Mouse (Mus musculus): Measurements from ENCODE around the gene Ehmt1.
A peak's percentile ranks its signal among the peaks of the same experiment; 100 is the strongest.
"Not testable (repeated sequence)": the region's sequence is repeated elsewhere in the genome, so short reads cannot be mapped to it uniquely, and the experiment has no call there.

Ehmt1 gene

GRCm38 (mm10) chr2:24918930-24919838, at the start of gene Ehmt1:
Ehmt1 (minus strand) TSS chr2:24919614.
- DNase-seq, result peak; percentile 94

GRCm38 (mm10) chr2:24962304-24963000, 43.0 kb upstream of the Ehmt1 start, which contains the start of gene Dph7:
Dph7 (plus strand) TSS chr2:24962400.
- peak; percentile 84 for DNase-seq

- no peak for DNase-seq
These were observed 41.5 kb upstream of the Ehmt1 start for GRCm38 (mm10) chr2:24960910-24961309.

GRCm38 (mm10) chr2:24952537-24953055, 33.2 kb upstream of the Ehmt1 start:
- no peak for DNase-seq

GRCm38 (mm10) chr2:24950189-24950535, 30.7 kb upstream of the Ehmt1 start:
- DNase-seq, result no peak

- peak; percentile 97 for DNase-seq
These were observed 30.2 kb upstream of the Ehmt1 start, which contains the start of gene Zmynd19 for GRCm38 (mm10) chr2:24949421-24950188. Zmynd19 (plus strand) TSS chr2:24949792.

GRCm38 (mm10) chr2:24944304-24944703, 24.9 kb upstream of the Ehmt1 start:
- not testable (repeated sequence) for DNase-seq

- no peak for DNase-seq
These were observed 22.7 kb upstream of the Ehmt1 start for GRCm38 (mm10) chr2:24942092-24942491.

GRCm38 (mm10) chr2:24935057-24935796, 15.8 kb upstream of the Ehmt1 start, which contains the start of gene Arrdc1:
Arrdc1 (minus strand) TSS chr2:24935252.
- DNase-seq, result peak; percentile 92

- peak; percentile 36 for DNase-seq
These were observed 15.1 kb upstream of the Ehmt1 start for GRCm38 (mm10) chr2:24934441-24934963.

DNA sequence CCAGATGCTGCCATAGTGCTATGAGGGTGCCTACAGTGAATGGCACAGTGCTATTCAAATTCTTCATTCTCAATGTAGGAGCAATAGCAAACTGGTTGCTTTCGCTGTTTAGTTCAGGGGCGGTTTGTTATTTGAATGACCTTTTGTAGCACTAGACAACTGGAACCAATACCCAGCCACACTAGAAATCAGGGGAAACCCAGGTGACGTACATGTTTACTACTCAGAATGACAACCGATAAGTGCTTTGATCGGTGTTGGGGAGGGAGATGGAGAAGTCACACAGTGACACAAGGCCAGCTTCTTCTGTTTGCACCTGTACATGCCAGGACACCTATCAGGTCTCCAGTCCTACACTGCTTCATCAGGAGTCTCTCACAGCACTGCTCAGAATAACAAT, 10.2 kb upstream of the Ehmt1 start:
- no peak for DNase-seq

- DNase-seq, result no peak
These were observed 9.7 kb upstream of the Ehmt1 start for GRCm38 (mm10) chr2:24929119-24929518.

GRCm38 (mm10) chr2:24927810-24928479, 8.5 kb upstream of the Ehmt1 start:
- no peak for DNase-seq

DNA sequence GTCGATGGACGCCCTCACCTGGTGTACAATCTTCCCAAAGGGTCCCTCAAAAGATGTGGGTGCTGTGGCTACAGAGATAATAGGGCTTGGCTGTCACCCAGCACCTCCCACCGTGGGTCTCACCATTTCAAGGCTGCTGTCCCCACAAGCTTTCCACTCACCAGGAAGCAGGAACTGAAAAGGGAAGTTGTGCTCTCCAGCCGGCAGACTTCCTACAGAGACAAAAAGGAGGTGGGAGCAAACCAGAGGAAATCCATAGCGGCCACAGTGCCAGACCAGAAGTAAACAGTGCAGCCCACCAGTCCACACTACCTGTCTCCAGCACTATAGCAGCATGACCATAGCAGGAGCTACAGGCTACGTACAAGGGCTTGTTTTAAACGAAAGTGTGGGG, 7.5 kb upstream of the Ehmt1 start:
- DNase-seq, result no peak

- no peak for DNase-seq
These were observed 7.0 kb upstream of the Ehmt1 start for GRCm38 (mm10) chr2:24926345-24926964.

GRCm38 (mm10) chr2:24925284-24925683, 5.9 kb upstream of the Ehmt1 start:
- no peak for DNase-seq

DNA sequence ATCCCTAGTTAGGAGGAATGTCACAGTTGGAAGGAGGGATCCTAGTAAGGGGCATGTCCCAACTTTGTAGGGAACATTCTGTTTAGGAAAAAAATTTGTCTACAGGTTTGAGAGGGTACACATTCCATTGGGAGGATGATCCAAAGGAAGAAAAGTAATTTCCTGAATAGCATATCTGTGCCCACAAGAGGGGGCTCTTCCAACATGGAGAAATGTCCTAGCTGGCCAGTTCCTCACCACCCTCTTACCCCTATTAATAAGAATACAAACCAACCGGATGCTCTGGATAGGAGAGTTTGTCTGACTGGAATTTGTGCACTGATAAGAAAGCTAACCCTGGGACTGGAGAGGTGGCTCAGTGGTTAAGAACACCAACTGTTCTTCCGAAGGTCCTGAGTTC, 4.1 kb upstream of the Ehmt1 start:
- no peak for DNase-seq

DNA sequence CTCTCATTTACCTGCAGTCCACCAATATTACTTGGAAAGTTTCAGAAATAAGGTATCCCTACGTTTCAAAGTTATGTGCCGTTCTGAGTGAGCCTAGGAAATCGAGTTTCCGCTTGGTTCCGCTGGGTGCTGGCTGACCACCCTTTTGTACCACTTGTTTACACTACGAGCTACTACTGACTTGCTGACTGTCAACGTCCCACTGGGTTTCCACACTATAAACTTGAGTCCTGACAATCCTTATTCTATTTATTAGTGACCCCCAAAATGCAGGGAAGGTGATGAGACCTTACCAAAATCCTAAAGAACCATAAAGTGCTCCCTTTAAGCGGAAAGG, 393 bp upstream of the Ehmt1 start:
- DNase-seq, result no peak

DNA sequence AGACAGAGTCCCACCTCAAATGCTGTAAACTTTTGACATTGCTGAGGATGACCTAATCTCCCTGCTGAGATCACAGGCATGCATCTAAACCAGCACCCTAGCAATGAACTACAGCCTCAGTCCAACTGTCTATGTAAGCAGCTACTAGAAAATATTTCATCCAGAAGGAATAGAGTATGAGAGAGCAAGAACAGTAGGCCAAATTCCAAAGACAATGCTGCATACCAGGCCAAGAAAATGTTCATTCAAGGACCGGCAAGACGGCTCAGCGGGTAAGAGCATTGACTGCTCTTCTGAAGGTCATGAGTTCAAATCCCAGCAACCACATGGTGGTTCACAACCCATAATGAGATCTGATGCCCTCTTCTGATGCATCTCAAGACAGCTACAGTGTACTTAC, 4.7 kb downstream of the Ehmt1 start:
- DNase-seq, result no peak

DNA sequence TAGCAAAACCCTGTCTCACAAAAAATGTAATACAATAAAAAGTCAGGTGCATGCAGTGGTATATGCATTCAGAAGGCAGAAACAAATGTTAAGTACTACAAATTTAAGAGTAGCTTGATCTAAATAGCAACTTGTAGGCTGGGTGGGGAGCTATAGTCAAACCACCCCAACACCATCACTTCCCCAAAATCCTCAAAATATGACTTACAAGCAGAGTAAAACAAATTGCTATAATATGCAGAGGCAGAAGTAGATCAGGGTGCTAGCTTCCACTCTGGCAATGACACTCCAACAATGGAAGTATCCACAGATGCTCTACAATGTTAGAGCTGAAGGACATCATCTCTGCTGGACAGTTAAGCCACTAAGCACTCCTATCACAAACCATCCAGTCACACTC, 6.8 kb downstream of the Ehmt1 start:
- DNase-seq, result no peak

- no peak for DNase-seq
These were observed 7.2 kb downstream of the Ehmt1 start for GRCm38 (mm10) chr2:24912189-24912588.
